Mouse (Mus musculus) T-helper 1 cell (primary cell): Measurements from ENCODE around the gene Svop.

Experiments
- in situ Hi-C: fragments of 300-600 bp; cut with MboI, MseI; formaldehyde crosslinking; loops from one replicate; pipeline ENCODE4 v1.15.1; 2025; ENCODE audit warnings: high pct_unique_total_duplicates

Svop gene

DNA sequence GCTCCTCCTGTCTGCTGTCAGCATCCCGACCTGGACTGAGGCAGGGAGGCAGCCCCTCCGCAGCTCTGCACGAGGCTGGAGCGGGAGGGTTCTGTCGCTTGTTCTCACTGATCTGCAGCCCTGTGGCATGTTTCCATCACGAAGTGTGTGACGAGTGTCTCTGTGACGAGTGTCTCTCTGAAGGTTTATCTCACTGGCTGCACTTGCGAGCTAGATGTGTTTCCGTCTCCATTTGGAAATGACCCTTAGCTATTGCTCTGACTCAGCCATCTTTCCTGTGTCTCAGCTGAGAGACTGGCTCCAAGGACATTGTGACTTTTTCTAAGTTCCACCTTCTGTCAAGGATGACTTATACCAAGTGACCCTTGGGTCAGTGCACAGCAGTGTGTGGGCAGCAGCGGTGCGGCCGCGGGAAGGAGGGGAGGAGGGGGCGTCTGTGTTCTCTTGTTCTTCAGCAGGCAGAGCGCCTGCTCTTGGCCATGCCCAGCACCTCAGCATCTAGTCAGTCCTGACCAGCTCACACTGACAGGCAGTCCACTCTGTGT lies 15.1 kb upstream of the Svop start:
- in situ Hi-C loops: loop anchor here (25.0 kb wide), 1 partner anchor 1844 kb away; the partner anchor contains the start of genes Cryba4 and Crybb1

DNA sequence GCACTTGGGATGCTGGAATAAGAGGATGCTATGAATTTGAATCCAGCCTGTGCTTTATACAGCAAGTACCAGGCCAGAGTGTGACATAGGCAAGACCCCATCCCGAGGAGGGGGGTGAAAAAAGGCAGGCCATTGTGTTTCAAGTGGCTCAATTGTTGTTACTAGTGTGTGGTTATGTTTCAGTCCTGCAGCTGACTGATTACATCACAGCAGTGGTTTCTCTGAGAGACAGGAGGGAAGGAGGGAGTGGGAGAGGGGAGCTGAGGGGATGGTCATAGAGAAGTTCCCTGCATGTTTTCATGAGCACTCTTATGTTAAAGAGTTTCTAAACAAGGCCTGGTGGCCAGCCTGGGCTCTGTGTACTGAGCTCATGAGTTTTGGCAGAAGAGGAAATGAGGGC lies 11.4 kb upstream of the Svop start:
- in situ Hi-C loops: loop anchor here (25.0 kb wide), 1 partner anchor 1841 kb away; the partner anchor contains the start of genes Cryba4 and Crybb1

DNA sequence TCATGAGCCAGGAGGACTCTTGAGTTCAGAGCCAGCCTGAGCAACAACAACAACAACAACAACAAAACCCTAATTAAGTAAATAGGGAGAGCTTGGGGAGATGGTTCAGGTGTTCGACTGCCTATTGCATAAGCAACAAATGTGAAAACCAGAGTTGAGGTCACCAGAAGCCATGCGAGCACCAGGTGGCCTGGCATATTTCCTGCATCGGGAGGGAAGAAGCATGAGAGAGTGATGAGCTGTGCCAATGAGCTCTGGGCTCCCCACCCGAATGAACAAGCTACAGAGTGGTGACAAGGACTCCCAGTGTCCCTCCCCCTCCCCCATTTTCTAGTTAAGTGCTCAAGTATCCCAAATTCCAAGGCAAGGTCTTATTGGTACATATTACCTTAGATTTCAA lies 10.5 kb upstream of the Svop start:
- in situ Hi-C loops: loop anchor here (25.0 kb wide), 1 partner anchor 1840 kb away; the partner anchor contains the start of genes Cryba4 and Crybb1

DNA sequence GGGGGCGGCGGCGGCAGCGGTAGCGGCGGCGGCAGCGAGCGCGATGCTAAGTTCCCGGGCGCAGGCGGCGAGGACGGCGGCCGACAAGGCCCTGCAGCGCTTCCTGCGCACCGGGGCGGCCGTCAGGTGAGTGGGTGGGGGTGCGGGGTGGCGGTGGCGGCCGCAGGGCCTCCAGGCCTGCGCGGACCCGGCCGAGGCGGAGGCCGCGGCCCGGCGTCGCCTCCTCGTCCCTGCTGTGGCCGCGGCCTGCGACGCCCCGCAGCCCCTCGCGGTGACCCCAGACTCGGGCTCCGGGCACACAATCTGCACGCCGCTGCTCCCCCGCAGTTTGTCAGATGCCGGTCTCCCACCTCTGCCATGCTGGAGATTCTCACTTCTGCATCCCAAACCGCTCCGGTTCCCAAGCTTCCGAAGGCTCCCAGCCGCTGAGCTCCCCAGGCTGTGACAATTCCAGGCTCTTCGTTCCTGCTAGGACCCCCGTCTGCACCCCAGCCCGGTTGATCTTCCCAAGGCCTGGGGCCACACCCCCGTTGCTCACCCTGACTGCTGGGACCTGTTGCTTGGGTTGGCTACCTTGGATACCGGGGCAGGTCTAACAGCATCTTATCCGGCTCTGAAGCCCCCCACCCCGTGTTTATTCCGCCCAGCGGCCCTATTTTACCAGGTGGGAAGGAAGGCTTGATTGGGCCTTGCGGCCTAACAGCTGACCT lies 9.2 kb upstream of the Svop start:
- in situ Hi-C loops: loop anchor here (25.0 kb wide), 1 partner anchor 1838 kb away; the partner anchor contains the start of genes Cryba4 and Crybb1

DNA sequence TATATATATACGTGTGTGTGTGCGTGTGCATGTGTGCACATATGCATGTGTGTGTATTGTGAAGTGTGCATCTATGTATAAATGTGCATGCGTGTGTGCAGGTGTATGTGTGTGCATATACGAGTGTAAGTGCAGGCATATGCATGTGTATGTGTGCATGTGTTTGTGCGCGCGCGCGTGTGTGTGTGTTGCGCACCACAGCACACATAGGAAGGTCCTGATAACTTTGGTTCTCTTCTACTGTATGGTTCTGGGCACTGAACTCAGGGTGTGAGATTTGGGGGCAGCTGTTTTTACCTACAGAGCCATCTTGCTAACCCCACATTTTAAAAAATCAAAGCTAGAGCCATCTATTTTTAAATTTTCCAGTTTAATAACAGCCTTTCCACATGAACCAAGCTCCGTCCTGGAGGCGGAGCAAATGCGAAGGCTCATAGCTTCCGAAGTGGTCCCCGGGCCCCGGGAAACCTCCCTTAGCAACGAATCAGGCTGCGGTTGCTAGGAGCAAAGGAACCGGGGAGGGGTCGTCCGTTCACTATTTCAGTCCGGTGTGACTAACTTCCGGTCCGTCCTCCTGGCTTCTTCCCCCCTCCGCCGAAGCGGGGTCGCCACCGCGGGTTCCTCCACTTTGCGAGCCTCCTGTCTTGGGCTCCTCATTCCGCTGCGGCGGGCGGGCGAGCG lies 8.5 kb upstream of the Svop start:
- in situ Hi-C loops: loop anchor here (25.0 kb wide), 1 partner anchor 1838 kb away; the partner anchor contains the start of genes Cryba4 and Crybb1

DNA sequence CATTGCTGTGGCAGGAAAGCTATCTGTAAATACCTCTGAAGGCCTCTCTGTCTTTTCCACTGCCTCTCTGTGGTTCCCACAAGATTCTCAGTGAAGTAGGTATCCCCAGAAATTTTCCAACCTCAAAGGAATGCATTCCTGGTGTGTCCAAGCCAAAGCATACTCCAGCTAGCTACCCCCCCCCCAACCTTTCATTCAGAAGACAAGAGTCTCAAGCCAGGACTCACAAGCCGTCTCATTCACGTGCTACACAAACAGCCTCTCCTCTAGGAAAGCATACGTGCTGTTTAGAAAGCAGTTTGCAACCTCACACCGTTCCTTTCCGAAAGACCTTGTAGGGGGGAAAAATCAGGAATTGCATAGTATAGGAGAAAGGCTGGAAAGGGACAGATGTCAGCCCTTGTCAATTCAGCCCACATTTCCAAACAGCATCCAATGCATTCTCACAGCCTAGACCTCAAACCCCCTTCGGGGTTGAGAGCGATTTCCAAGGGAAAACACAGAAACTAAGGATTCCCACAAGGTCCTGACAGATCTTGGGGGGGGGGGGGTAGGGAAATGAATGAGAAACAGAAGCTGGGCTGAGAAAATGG lies 853 bp downstream of the Svop start:
- in situ Hi-C loops: no loop called here

DNA sequence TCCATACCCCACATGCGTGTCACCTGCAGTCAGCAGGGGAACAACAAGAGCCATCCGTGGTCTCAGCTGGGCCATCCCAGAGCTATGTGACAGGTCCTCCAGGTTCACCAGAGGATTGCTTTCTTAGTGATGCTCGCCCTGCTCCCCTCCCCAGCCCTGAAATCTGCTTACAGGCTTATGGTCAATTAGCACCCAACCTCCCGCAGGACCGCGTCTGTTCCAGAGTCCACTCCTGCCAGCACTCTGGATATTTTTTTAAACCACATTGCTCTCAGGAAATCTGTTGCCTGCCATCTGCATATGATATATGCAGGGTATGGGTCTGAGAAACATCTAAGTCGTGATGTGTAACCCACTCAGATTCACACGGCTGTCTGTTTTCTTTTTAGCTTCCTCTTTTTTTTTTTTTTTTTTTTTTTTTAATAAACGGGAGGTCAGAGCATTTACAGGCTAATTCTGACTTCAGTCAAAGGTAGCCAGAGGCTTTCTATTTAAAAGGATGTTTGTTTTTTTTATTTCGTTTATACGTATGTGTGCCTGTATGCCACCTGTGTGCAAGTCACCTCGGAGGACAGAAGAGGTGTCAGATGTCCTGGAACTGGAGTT lies 3.4 kb downstream of the Svop start:
- in situ Hi-C loops: no loop called here

GRCm38 (mm10) chr5:114085501-114085900 lies 5.9 kb downstream of the Svop start:
- in situ Hi-C loops: no loop called here

- in situ Hi-C loops: no loop called here
These were observed 14.4 kb downstream of the Svop start for GRCm38 (mm10) chr5:114077009-114077408.

DNA sequence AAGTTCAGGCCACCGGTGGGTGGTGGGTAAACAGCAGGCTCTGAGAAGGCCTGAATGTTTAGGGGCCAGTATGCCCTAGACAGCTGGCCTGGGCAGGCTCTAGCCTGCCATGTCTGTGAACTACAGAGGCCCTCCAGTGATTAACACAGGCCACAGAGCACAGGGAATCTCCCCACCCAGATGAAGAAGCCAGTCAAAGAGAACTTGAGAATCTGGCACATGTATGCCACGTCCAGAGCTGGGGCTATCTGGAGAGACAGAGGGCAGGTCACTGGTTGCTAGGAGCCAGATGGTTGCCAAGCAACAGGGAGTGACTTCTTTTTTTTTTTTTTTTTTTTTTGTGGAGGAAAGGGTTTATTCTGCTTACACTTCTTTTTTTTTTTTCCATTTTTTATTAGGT lies 19.1 kb downstream of the Svop start:
- in situ Hi-C loops: no loop called here

DNA sequence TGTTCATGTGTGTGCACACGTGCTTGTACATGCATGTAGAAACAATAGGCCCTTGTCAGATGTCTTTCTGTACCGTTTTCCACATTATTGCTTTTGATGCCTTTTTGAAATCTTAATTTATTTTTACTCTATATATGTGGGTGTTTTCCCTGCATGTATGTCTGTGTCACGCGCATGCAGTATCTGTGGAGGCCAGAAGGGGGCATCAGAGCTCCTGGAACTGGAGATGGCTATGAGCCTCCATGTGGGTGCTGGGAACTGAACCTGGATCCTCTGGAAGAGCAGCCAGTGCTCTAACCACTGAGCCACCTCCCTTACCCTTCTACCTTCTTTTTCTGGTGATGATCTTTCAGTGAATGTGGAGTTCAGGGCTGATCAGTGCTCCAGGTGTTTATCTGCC lies 20.5 kb downstream of the Svop start:
- in situ Hi-C loops: no loop called here

DNA sequence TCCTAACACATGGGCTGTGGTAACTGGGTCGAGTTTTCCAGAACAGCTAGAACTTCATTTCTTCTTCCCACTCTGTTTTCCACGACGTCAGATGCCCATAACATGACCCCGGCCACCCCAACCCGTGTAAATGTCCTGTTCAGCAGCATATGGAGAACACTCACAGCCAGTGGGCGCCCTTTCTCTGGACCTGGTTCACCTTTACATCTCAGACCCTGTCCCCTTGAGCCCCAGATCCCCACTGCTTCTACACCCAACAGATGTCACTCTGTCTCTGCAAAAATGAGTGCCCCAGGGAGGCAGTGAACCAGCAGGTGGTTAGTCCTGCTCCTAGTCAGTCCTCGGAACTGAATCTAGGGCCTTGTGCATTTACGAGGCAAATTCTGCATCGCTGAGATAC lies 23.4 kb downstream of the Svop start:
- in situ Hi-C loops: no loop called here

DNA sequence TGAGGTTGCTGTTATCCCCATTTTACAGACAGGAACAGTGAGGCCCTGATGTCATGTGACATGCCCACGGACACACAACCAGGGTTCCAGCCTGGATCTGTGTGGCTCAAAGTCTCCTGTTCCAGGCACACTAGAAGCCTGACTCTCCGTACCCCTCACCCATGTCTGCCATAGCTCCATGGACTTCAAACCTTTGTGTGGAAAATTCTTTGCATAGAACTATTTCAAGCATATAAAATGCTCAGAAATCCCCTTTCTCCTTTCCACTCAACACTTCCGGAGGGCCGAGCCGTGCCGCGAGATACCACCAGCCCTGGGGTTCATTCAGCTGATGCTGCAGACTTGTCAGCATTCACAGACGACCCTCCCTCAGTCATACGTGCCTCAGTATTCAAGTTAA lies 23.8 kb downstream of the Svop start:
- in situ Hi-C loops: no loop called here

DNA sequence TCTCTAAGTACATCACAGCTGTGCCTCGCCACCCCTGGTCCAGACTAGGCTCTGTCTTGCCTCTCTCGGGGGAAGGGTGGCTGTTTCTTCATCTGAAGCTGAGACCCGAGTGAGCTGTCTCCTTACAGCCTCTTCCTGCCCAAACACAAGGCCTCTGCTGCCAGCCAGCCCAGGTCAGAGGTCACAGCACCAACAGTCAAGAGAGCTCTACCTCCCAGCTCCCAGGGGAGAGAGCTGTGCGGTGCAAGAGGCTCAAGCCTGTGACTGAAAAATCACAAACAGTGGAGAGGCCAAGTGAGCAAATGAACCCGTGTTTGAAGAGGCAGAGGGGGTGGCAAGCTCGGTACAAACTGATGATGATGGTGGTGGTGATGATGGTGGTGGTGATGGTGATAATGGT lies 24.8 kb downstream of the Svop start:
- in situ Hi-C loops: no loop called here

GRCm38 (mm10) chr5:114065161-114065560 lies 26.2 kb downstream of the Svop start, which contains the start of gene Usp30:
TSS of gene Usp30 (plus strand) at chr5:114065461.
- in situ Hi-C loops: no loop called here

GRCm38 (mm10) chr5:114063958-114064357 lies 27.4 kb downstream of the Svop start:
- in situ Hi-C loops: no loop called here

DNA sequence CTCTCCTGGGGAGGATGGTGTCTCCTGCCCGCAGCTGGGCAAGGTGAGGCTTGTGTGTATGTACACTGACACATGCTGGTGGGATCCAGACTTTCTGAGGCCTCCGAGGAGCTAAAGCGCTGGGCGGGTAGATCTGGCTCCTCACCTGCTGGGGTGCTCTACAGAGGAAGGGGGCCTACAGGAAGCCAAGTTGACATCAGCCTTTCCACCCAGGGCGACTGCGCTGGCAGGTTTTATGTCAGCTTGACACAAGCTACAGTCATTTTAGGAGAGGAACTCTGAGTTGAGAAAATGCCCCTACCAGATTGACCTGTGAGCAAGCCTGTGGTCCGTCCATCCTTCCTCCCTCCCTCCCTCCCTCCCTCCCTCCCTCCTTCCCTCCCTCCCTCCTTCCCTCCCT lies 29.7 kb downstream of the Svop start:
- in situ Hi-C loops: no loop called here

DNA sequence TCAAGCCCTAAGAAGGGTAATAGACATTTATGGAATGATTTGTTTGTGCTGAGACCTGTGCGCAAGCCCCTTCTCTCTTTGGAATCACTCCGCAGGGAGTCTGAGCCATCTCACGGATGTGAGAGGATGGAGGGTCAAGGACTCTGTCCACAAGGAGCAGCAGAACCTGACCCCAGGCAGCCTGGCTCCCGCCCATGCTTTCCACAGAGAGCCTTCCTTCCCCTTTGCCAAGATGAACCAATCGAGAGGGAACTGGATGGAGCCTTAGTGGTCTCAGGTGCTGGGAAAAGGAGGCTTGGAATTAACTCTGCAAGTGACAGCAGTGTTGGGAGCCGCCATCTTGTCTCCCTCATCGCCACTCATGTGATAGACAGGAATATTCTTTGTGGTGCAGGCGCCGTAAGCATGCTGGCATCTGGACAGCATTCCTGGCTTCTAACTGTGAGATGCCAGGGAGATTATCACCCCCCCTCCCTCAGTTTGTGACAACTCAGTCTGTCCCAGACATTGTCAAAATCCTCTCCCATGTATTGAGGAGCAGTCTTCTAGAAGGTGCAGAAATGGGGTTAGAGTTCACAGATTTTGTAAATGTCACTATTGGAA lies 34.1 kb downstream of the Svop start:
- in situ Hi-C loops: no loop called here

- in situ Hi-C loops: no loop called here
These were observed 39.1 kb downstream of the Svop start for GRCm38 (mm10) chr5:114052246-114052761.

DNA sequence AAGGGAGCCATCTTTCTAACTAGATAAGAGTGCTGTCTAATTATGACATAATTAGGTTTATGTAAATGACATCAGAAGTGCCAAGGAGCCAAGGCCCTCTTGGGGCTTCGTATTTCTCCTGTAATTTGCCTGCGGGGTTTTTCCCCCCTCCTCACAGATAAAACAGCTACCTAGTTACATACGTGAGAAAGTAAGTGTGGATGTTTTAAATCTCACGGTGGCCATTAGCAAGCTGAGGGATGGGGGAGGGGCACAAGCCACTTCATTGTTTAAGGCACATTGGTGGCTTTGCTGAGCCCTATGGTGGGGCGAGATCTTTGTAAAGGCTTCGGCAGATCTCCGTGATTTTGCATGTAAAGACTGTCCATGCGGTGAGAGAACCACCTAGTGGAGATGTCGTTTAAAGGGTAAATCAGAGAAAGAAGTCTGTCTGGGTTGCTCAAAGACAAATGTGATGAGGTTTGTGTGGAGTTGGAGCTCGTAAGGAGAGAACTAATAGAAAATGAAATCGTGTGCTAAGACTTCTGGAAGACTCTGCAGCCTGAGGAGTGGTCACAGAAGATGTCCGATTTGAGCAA lies 42.5 kb downstream of the Svop start:
- in situ Hi-C loops: no loop called here

DNA sequence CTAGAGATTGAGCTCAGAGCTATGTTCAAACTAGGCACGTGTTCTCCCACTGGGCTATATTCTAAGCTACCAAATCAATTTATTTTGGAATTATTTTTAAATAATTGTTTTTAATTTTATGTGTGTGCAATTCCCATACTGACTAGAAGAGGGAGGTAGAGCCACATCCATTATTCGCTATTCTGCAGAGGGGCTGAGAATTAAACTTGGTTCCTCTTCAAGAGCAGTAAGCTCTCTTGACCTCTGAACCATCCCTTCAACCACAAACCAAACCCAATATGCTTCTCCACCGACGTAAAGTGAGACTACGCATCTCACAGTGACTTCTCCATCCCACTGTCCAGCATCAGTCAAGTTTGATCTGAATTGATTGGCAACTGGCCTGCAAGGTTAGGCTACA lies 44.2 kb downstream of the Svop start:
- in situ Hi-C loops: no loop called here
